Mouse (Mus musculus) midbrain, embryonic 11.5 days (tissue): ENCODE results near the gene Tiam2. TPM values are rescaled to one million over a fixed set of nuclear protein-coding genes. Genes with fewer than 3 reads are reported as not detected.

Experiments used
- ATAC-seq: fragments of 200-750 bp; cut with Nextera tagmentation; 2 replicates; pipeline ENCODE4 v1.8.0; 2017; ENCODE audit warnings: moderate TSS enrichment, moderate library complexity; ENCODE audit not compliant: low FRiP score
- DNase-seq: peaks from one replicate; pipeline ENCODE4 v3.0.0; 2015; ENCODE audit warnings: low spot score; ENCODE audit errors: missing footprints
- H3K27ac ChIP-seq: fragments of 300-500 bp; sonication (generic); 2 replicates; pipeline ENCODE4 v1.5.1; 2014; ENCODE audit warnings: low read depth, low read length
- H3K27me3 ChIP-seq: fragments of 300-500 bp; sonication (generic); 2 replicates; pipeline ENCODE4 v1.6.1; 2014; ENCODE audit warnings: mild to moderate bottlenecking, low read length, moderate library complexity, mixed read lengths; ENCODE audit not compliant: control insufficient read depth, insufficient read depth
- H3K36me3 ChIP-seq: fragments of 300-500 bp; sonication (generic); 2 replicates; pipeline ENCODE4 v1.6.1; 2014; ENCODE audit warnings: mild to moderate bottlenecking, low read length, moderate library complexity, mixed read lengths; ENCODE audit not compliant: control insufficient read depth, insufficient read depth
- H3K4me1 ChIP-seq: fragments of 300-500 bp; sonication (generic); 2 replicates; pipeline ENCODE4 v1.6.1; 2014; ENCODE audit warnings: low read length; ENCODE audit not compliant: control insufficient read depth, insufficient read depth
- H3K4me2 ChIP-seq: fragments of 300-500 bp; sonication (generic); 2 replicates; pipeline ENCODE4 v1.6.1; 2014; ENCODE audit warnings: mild to moderate bottlenecking, moderate library complexity
- H3K4me3 ChIP-seq: fragments of 300-500 bp; sonication (generic); 2 replicates; pipeline ENCODE4 v1.5.1; 2014; ENCODE audit warnings: low read depth, low read length
- H3K9ac ChIP-seq: fragments of 300-500 bp; sonication (generic); 2 replicates; pipeline ENCODE4 v1.6.1; 2014; ENCODE audit warnings: low read length
- H3K9me3 ChIP-seq: fragments of 300-500 bp; sonication (generic); 2 replicates; pipeline ENCODE4 v1.6.1; 2016; ENCODE audit warnings: low read length; ENCODE audit not compliant: control insufficient read depth
- WGBS: fragments of 180-500 bp; shearing (Covaris S2); extraction: QIAGEN DNeasy Blood & Tissue Kit; methylation state at CpG from one replicate; pipeline ENCODE4 v1.1.7; 2014; 5-methylcytosine and 5-hydroxymethylcytosine counted together
- polyA plus RNA-seq: library from polyadenylated mRNA; unstranded; fragments of >200 nt; fragmentation: Nextera tagmentation; extraction: Ambion mirVana; gene quantifications from 2 replicates; pipeline ENCODE4 v1.2.1, GENCODE M21; 2014

Gene Tiam2
- polyA plus RNA-seq, 1 experiment from 2014 or later: 2.5 TPM

DNA sequence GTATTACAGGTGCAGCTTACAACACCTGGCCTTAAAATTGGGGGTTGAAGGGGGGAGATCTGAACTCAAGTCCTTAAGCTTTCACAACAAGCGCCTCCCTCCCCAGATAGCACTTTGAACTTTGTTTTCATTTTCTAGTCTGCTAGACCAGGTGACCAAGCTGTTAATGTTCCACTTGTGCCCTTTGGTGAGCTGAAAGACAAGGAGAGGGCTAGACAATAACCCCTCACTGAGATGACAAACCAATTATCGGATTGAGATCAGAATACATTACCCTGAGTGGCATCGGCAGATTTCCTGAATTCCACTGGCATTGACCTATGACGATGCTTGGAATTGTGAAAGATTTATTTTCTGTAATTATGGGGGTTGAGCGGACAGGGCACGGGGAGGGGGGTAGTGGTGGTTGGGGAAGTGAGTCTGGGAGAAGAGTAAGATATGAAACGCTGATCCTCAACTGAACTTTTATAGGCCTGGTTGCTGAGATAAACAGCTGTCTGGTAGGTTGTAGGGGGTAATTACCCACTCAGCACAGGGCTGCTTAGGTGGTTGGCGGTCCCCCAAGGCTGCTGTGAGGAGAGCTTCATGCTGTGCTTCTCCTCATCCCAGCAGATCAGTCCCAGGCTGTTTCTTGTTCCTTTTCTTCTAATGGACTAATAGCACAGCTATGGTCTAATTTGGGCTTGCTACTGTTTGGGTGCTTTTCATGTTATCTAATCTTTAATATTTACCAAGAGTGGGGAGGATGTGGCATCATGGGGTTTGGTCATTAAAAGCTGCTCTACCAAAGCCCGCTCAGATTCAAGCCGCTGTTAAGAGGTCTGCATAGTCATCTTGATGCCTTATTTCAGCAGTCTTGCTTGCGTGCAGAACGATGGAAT, 161.6 kb downstream of the Tiam2 start:
- H3K9ac ChIP-seq: no peak overlapping the region
- H3K9me3 ChIP-seq: no peaks in the 10 kb centered on the region
- no peaks in the 10 kb centered on the region for H3K4me1 ChIP-seq
- H3K27ac ChIP-seq: no peak overlapping the region
- H3K27me3 ChIP-seq: no peaks in the 10 kb centered on the region
- no peaks in the 10 kb centered on the region for H3K36me3 ChIP-seq
- WGBS: 81% methylated on average over 12 of the region's 12 CpGs
- no peak overlapping the region for H3K4me3 ChIP-seq
- DNase-seq: peak; percentile 41
- ATAC-seq: no peak
- H3K4me2 ChIP-seq: no peak overlapping the region

DNA sequence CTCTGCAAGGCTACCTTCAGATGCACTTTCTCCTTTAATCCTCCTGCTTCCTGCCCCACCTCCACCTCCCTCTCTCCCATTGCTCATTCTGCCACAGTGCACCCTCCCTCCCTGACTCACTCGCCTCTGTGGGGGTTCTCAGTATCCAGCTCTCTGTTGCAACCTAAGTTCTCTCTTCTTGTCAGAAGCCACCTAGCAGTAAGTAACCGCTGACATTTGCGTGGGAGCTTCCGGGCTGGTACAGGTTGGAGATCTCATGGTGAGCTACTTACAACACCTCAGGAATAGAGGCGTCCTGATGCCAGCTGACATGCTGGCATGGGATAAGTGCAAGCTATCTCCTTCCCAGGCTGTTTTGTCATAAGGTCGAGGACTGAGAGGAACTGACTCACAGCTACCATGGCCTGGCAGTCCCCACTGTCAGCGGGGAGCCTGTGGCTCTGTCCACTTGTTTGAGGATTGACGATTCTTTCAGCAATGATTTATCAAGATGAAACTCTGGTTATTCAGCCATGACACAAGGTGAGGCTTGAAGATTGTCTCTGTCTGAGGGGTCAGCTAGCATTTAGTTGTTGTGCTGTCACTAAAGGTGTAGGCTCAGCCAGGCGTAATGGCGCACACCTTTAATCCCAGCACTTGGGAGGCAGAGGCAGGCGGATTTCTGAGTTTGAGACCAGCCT, 164.0 kb downstream of the Tiam2 start:
- no peak overlapping the region for H3K27ac ChIP-seq
- H3K9ac ChIP-seq: no peak overlapping the region
- no peaks in the 10 kb centered on the region for H3K27me3 ChIP-seq
- H3K4me3 ChIP-seq: no peak overlapping the region
- no peaks in the 10 kb centered on the region for H3K9me3 ChIP-seq
- ATAC-seq: no peak
- DNase-seq: peak; percentile 28
- H3K4me1 ChIP-seq: no peaks in the 10 kb centered on the region
- H3K4me2 ChIP-seq: no peak overlapping the region
- 84% methylated on average over 11 of the region's 11 CpGs for WGBS
- no peaks in the 10 kb centered on the region for H3K36me3 ChIP-seq

GRCm38 (mm10) chr17:3491065-3491464, 164.7 kb downstream of the Tiam2 start:
- no peak for DNase-seq
- no peak for ATAC-seq
- Histone ChIP-seq H3K4me2 (no peak overlapping the region), H3K36me3 (no peaks in the 10 kb centered on the region), H3K27me3 (no peaks in the 10 kb centered on the region), H3K4me1 (no peaks in the 10 kb centered on the region), H3K9me3 (no peaks in the 10 kb centered on the region), H3K4me3 (no peak overlapping the region), H3K9ac (no peak overlapping the region), H3K27ac (no peak overlapping the region)
- WGBS: 77% methylated on average over 5 of the region's 5 CpGs

- H3K27ac ChIP-seq: no peak overlapping the region
- H3K9me3 ChIP-seq: no peaks in the 10 kb centered on the region
- H3K4me3 ChIP-seq: no peak overlapping the region
- WGBS: 93% methylated on average over 6 of the region's 6 CpGs
- H3K27me3 ChIP-seq: no peaks in the 10 kb centered on the region
- no peak overlapping the region for H3K4me2 ChIP-seq
- no peaks in the 10 kb centered on the region for H3K4me1 ChIP-seq
- H3K9ac ChIP-seq: no peak overlapping the region
- DNase-seq (no peak), ATAC-seq (no peak)
- no peaks in the 10 kb centered on the region for H3K36me3 ChIP-seq
These were observed 165.3 kb downstream of the Tiam2 start for GRCm38 (mm10) chr17:3491667-3492066.

DNA sequence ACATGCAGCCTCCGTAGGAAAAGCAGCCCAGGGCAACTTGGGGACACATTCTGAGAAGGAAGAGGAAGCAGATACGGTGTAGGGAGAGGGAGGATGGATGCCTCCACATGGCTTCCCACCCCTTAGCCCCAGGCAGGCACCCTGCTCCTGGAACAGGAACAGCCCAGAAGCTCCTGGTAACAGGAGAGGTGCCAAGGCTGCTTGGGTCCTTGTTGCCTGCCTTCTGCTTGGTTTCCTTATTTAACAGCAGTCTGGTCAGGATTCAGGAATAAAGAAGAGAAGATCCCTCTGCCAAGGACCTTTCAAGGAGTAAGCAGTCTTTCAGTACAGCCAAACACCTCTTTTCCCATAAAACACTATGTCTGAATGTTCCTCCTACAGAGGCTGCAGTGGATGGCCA, 169.2 kb downstream of the Tiam2 start:
- H3K4me2 ChIP-seq: no peak overlapping the region
- no peaks in the 10 kb centered on the region for H3K9me3 ChIP-seq
- WGBS: 91% methylated on average over 2 of the region's 2 CpGs
- H3K27ac ChIP-seq: no peak overlapping the region
- no peak overlapping the region for H3K9ac ChIP-seq
- H3K27me3 ChIP-seq: no peaks in the 10 kb centered on the region
- DNase-seq (peak; percentile 23), ATAC-seq (no peak)
- H3K4me1 ChIP-seq: no peaks in the 10 kb centered on the region
- H3K4me3 ChIP-seq: no peak overlapping the region
- H3K36me3 ChIP-seq: no peaks in the 10 kb centered on the region

- Histone ChIP-seq H3K4me3 (no peak overlapping the region), H3K9me3 (no peaks in the 10 kb centered on the region), H3K4me1 (no peaks in the 10 kb centered on the region), H3K27me3 (no peaks in the 10 kb centered on the region), H3K36me3 (no peaks in the 10 kb centered on the region), H3K27ac (no peak overlapping the region), H3K9ac (no peak overlapping the region), H3K4me2 (no peak overlapping the region)
- DNase-seq (peak; percentile 59), ATAC-seq (no peak)
- WGBS: 95% methylated on average over 3 of the region's 3 CpGs
These were observed 169.7 kb downstream of the Tiam2 start for GRCm38 (mm10) chr17:3496080-3496479.

DNA sequence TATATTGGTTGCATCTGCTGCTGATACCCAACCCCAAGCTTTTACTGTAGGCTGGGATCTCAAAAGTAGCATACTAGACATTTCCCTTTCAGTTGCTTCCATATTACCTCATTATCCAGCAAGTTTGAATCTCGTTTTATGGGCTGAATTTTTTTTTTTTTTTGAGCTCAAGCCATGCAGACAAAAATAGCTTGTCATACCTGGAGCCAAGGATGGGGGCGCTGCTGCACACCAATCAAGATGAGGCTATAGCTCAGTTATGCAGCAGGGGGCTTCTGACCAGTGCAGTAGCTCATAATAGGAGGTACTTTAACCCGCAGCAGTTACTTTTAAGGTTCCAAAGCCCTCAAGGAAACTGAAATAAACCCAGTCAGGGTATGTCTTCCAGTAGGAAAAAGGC, 171.7 kb downstream of the Tiam2 start:
- no peak overlapping the region for H3K9ac ChIP-seq
- ATAC-seq (no peak), DNase-seq (peak; percentile 93)
- no peaks in the 10 kb centered on the region for H3K36me3 ChIP-seq
- H3K9me3 ChIP-seq: no peaks in the 10 kb centered on the region
- WGBS: 35% methylated on average over 3 of the region's 3 CpGs
- H3K4me1 ChIP-seq: no peaks in the 10 kb centered on the region
- H3K4me3 ChIP-seq: no peak overlapping the region
- no peak overlapping the region for H3K27ac ChIP-seq
- H3K27me3 ChIP-seq: no peaks in the 10 kb centered on the region
- H3K4me2 ChIP-seq: no peak overlapping the region

DNA sequence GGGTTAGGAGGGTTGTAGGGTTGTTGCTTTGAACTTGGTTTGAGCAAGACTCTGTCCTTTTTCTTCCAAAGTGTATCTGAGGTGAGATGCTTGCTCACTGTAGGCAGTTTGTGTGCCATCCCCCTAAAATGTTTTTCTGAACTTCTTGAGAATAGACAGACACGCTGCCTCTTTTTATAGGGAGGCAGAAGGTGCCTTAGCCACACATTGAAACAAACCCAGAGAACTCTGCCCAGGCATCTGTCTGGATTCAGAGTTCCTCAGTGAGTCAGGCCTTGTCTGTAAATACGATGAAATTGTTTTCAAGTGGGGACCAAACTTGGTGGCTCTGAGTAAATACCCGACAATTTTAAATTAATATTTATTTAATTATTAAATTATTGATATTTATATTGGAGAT, 172.2 kb downstream of the Tiam2 start:
- no peaks in the 10 kb centered on the region for H3K36me3 ChIP-seq
- H3K4me1 ChIP-seq: no peaks in the 10 kb centered on the region
- H3K9me3 ChIP-seq: no peaks in the 10 kb centered on the region
- no peaks in the 10 kb centered on the region for H3K27me3 ChIP-seq
- ATAC-seq (no peak), DNase-seq (no peak)
- H3K9ac ChIP-seq: no peak overlapping the region
- no peak overlapping the region for H3K27ac ChIP-seq
- H3K4me3 ChIP-seq: no peak overlapping the region
- H3K4me2 ChIP-seq: no peak overlapping the region
- 91% methylated on average over 3 of the region's 3 CpGs for WGBS

DNA sequence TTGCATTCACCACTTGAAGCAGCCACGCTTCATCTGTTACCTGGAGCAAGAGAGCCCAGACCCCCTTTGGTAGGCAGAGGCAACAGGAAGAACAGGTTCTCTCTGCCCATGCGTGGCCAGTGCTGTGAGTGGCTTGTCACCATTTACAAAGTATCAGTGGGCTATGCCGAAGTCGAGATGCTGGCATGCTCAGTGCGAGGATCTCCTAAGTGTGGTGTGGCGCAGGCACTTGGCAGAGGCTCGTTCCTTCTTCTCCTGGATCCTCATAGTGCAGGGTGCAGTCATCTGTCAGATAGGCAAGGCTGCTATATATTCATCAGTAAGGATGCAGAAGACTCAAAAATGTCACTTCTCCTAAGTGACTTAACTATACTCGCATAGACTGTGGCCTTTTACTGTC, 173.1 kb downstream of the Tiam2 start:
- H3K9me3 ChIP-seq: no peaks in the 10 kb centered on the region
- H3K9ac ChIP-seq: no peak overlapping the region
- DNase-seq (no peak), ATAC-seq (no peak)
- no peak overlapping the region for H3K27ac ChIP-seq
- H3K4me3 ChIP-seq: no peak overlapping the region
- no peaks in the 10 kb centered on the region for H3K36me3 ChIP-seq
- 94% methylated on average over 8 of the region's 8 CpGs for WGBS
- H3K27me3 ChIP-seq: no peaks in the 10 kb centered on the region
- H3K4me1 ChIP-seq: no peaks in the 10 kb centered on the region
- no peak overlapping the region for H3K4me2 ChIP-seq
